Mouse (Mus musculus) cerebellum, adult 2 months (tissue): Measurements from ENCODE around the gene Dnaaf5.

Experiments used
- CTCF ChIP-seq: fragments of 200-500 bp; IDR thresholded peaks from 2 replicates; pipeline ENCODE4 v1.5.1; 2011; ENCODE audit warnings: low read depth, mild to moderate bottlenecking, control low read depth, low read length, moderate library complexity, borderline replicate concordance; ENCODE audit not compliant: insufficient read depth
- POLR2A ChIP-seq: fragments of 200-500 bp; IDR thresholded peaks from 2 replicates; pipeline ENCODE4 v1.6.1; 2011; ENCODE audit warnings: low read length, control low read depth, borderline replicate concordance; ENCODE audit not compliant: insufficient read depth

GRCm38 (mm10) chr5:139167548-139167947 is 17.5 kb downstream of the Dnaaf5 start:
- TF ChIP-seq CTCF (no peak), POLR2A (no peak)
